Mouse (Mus musculus) spleen, adult 2 months (tissue): ENCODE measurements at regions not wholly inside any gene's neighbourhood (a gene's known extent, or its start where the extent isn't known, plus 50 kb on each side); places are given as distances from the start of the nearest gene placed in this dataset.

Experiments used
- CTCF ChIP-seq: fragments of 200-500 bp; IDR thresholded peaks from 2 replicates; pipeline ENCODE4 v1.5.1; 2011; ENCODE audit warnings: mild to moderate bottlenecking, inconsistent platforms; ENCODE audit not compliant: insufficient read depth, insufficient read length, insufficient replicate concordance; ENCODE audit errors: extremely low read depth
- POLR2A ChIP-seq: fragments of 200-500 bp; IDR thresholded peaks from 2 replicates; pipeline ENCODE4 v1.6.1; 2011; ENCODE audit warnings: low read depth, low read length, inconsistent platforms

DNA sequence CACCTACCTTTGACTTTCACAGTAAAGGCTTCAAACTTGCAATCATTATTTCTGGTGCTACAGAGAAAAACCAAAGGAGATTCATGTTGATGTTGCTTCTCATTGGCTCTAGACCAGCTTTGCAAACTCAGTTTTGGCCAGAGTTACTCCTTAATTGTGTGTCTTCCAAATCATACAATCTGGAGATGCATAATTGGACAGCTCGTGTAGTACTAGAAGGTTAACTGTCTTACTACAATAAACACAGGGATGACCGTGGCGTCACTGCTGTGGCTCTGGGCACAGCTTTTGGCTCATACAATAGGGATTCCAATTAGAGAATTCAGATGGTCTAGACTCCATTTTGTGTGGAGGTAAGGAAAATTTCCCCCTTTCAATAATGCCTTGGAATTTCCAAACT lies 544.6 kb downstream of the Tns1 start:
- TF ChIP-seq POLR2A (no peak), CTCF (no peak)
